Mouse (Mus musculus) stomach, postnatal 0 days (tissue): ENCODE data around the gene Cntnap2.

Experiments
- CTCF ChIP-seq: IDR thresholded peaks from 2 replicates; pipeline ENCODE4 v1.5.1; 2016; ENCODE audit warnings: antibody characterized with exemption, low read depth, mild to moderate bottlenecking, moderate library complexity
- EP300 ChIP-seq: optimal IDR thresholded peaks from 2 replicates; pipeline ENCODE3; 2016; ENCODE audit warnings: antibody characterized with exemption

GRCm38 (mm10) chr6:46972640-46973039 is 1913.5 kb downstream of the Cntnap2 start:
- TF ChIP-seq EP300 (no peak), CTCF (no peak)
